Mouse (Mus musculus) E14TG2a.4 (cell line): Measurements from ENCODE around the gene AC124108.1.

Source experiments
- H3K27me3 ChIP-seq: 2 replicates; pipeline ENCODE4 v1.6.1; 2014; ENCODE audit warnings: low read length, control low read depth; ENCODE audit not compliant: insufficient read depth
- H3K36me3 ChIP-seq: 2 replicates; pipeline ENCODE4 v1.6.1; 2014; ENCODE audit warnings: low read length, control low read depth; ENCODE audit not compliant: insufficient read depth
- H3K4me1 ChIP-seq: replicated peaks from 2 replicates; pipeline ENCODE4 v1.6.1; 2014; ENCODE audit warnings: low read depth, low read length, control low read depth
- H3K4me3 ChIP-seq: replicated peaks from 2 replicates; pipeline ENCODE4 v1.5.1; 2014; ENCODE audit warnings: mild to moderate bottlenecking, low read length
- H3K9me3 ChIP-seq: 2 replicates; pipeline ENCODE4 v1.6.1; 2014; ENCODE audit warnings: low read length, control low read depth
- CTCF ChIP-seq: conservative IDR thresholded peaks from 2 replicates; pipeline ENCODE4 v1.5.1; 2014; ENCODE audit warnings: low read length
- NANOG ChIP-seq: IDR thresholded peaks from 2 replicates; pipeline ENCODE4 v1.6.1; 2014; ENCODE audit warnings: borderline replicate concordance, low read length, mixed read lengths
- POU5F1 ChIP-seq: IDR thresholded peaks from 2 replicates; pipeline ENCODE4 v1.6.1; 2014; ENCODE audit warnings: low read length, borderline replicate concordance

AC124108.1 gene

GRCm38 (mm10) chr1:132211672-132212071 lies 20.4 kb downstream of the AC124108.1 start:
- Histone ChIP-seq H3K4me3 (peak overlapping the region; percentile 75; the same call in 1 of the 2 replicates), H3K27me3 (peaks cover 27% of the 10 kb centered on the region), H3K9me3 (no peaks in the 10 kb centered on the region), H3K36me3 (no peaks in the 10 kb centered on the region), H3K4me1 (peaks cover 62% of the 10 kb centered on the region)
- TF ChIP-seq POU5F1 (no peak), NANOG (no peak), CTCF (no peak)

- Histone ChIP-seq H3K9me3 (no peaks in the 10 kb centered on the region), H3K27me3 (peaks cover 27% of the 10 kb centered on the region), H3K36me3 (no peaks in the 10 kb centered on the region), H3K4me1 (peaks cover 57% of the 10 kb centered on the region), H3K4me3 (peak overlapping the region; percentile 75)
- TF ChIP-seq CTCF (peak; percentile 93), NANOG (no peak)
These were observed 21.0 kb downstream of the AC124108.1 start for GRCm38 (mm10) chr1:132212218-132212617.

- no peak for TF ChIP-seq CTCF
- TF ChIP-seq NANOG = no peak
- TF ChIP-seq POU5F1 = no peak
- Histone ChIP-seq H3K36me3 (no peaks in the 10 kb centered on the region), H3K27me3 (peaks cover 27% of the 10 kb centered on the region), H3K9me3 (no peaks in the 10 kb centered on the region), H3K4me3 (no peak overlapping the region), H3K4me1 (peaks cover 48% of the 10 kb centered on the region)
These were observed 21.8 kb downstream of the AC124108.1 start for GRCm38 (mm10) chr1:132213076-132213475.

- no peak for TF ChIP-seq NANOG
- TF ChIP-seq POU5F1 = no peak
- Histone ChIP-seq H3K4me3 (no peak overlapping the region), H3K27me3 (peaks cover 24% of the 10 kb centered on the region), H3K36me3 (no peaks in the 10 kb centered on the region), H3K9me3 (peaks cover 5% of the 10 kb centered on the region; the same call in 1 of the 2 replicates), H3K4me1 (peaks cover 30% of the 10 kb centered on the region)
These were observed 25.0 kb downstream of the AC124108.1 start for GRCm38 (mm10) chr1:132216276-132216675.

GRCm38 (mm10) chr1:132221627-132222026 lies 30.4 kb downstream of the AC124108.1 start:
- Histone ChIP-seq H3K4me1 (peaks cover 23% of the 10 kb centered on the region), H3K27me3 (peaks cover 6% of the 10 kb centered on the region; the same call in 1 of the 2 replicates), H3K9me3 (peaks cover 5% of the 10 kb centered on the region; the same call in 1 of the 2 replicates), H3K36me3 (no peaks in the 10 kb centered on the region), H3K4me3 (no peak overlapping the region)
- TF ChIP-seq CTCF = no peak
- no peak for TF ChIP-seq NANOG
- no peak for TF ChIP-seq POU5F1

- TF ChIP-seq POU5F1 = peak; percentile 100
- TF ChIP-seq CTCF = no peak
These were observed 30.9 kb downstream of the AC124108.1 start for GRCm38 (mm10) chr1:132222166-132222565.

GRCm38 (mm10) chr1:132226297-132227080 lies 35.2 kb downstream of the AC124108.1 start:
- no peaks in the 10 kb centered on the region for H3K9me3 ChIP-seq
- no peaks in the 10 kb centered on the region for H3K36me3 ChIP-seq
- TF ChIP-seq NANOG (no peak), POU5F1 (no peak), CTCF (no peak)
- H3K4me3 ChIP-seq = no peak overlapping the region
- peaks cover 5% of the 10 kb centered on the region; the same call in 1 of the 2 replicates for H3K27me3 ChIP-seq
- H3K4me1 ChIP-seq = peaks cover 23% of the 10 kb centered on the region

More at GRCm38 (mm10) chr1:132222166-132222565, 30.9 kb downstream of the AC124108.1 start:
- peaks cover 23% of the 10 kb centered on the region for H3K4me1 ChIP-seq
- peaks cover 5% of the 10 kb centered on the region; the same call in 1 of the 2 replicates for H3K9me3 ChIP-seq
- no peaks in the 10 kb centered on the region for H3K36me3 ChIP-seq
- no peak overlapping the region for H3K4me3 ChIP-seq
- peaks cover 6% of the 10 kb centered on the region; the same call in 1 of the 2 replicates for H3K27me3 ChIP-seq

- Histone ChIP-seq H3K27me3 (peaks cover 4% of the 10 kb centered on the region; the same call in 1 of the 2 replicates), H3K9me3 (no peaks in the 10 kb centered on the region), H3K4me1 (peaks cover 31% of the 10 kb centered on the region), H3K4me3 (no peak within 1 kb of the TSS), H3K36me3 (no peaks in the 10 kb centered on the region)
- TF ChIP-seq CTCF = no peak
- no peak for TF ChIP-seq NANOG
- no peak for TF ChIP-seq POU5F1
These were observed 38.4 kb downstream of the AC124108.1 start, which contains the start of gene Gm10188 for GRCm38 (mm10) chr1:132229667-132230066. Gene Gm10188 (minus strand): TSS chr1:132229767.
